Mouse (Mus musculus) CD4-positive, CD25-positive, alpha-beta regulatory T cell, adult 4 months (primary cell): ENCODE measurements around the gene Polr3b. TPM values are rescaled to one million over a fixed set of nuclear protein-coding genes. Genes with fewer than 3 reads are reported as not detected.

Experiments
- ATAC-seq: one replicate; pipeline ENCODE4 v1.8.0; 2017
- polyA plus RNA-seq, 2 experiments: library from polyadenylated mRNA; unstranded; fragments of 100-300 nt; shearing (Covaris generic); gene quantifications; one replicate each; pipeline ENCODE4 v1.2.1; 2017

Polr3b gene
- polyA plus RNA-seq, 2 experiments from 2014 or later = 21.8 to 28.6 TPM

GRCm38 (mm10) chr10:84772380-84773130 lies 150.5 kb downstream of the Polr3b start:
- no peak for ATAC-seq

- no peak for ATAC-seq
These were observed 151.8 kb downstream of the Polr3b start for GRCm38 (mm10) chr10:84773889-84774288.

DNA sequence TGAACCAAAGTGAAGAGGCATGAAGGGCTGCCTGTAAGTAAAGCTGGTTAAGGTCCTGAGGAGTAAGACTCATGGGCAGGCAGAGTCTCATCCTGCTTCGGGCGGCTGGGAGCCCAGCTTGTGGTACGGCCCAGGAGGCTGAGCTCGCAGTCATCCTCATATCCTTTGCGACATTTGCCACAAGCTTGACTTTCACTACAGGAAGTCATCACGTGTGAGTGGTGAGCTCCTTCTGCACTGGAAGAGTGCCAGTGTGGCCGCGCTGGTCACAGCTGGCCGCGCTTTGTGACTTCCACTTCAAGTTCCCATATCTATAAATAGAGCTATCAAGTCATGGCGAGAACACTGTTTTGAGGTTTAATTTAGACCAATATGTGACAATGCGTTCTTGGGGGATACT lies 152.5 kb downstream of the Polr3b start:
- ATAC-seq = peak; percentile 32

Other genes with a start within 250 kb of the Polr3b start
- not detected for gene Nuak1, start 181.7 kb upstream of the Polr3b start, polyA plus RNA-seq
- gene Ckap4, start 88.2 kb upstream of the Polr3b start, polyA plus RNA-seq = under 1 TPM; 0.20 to 0.23 TPM
- gene Tcp11l2, start 45.7 kb upstream of the Polr3b start, polyA plus RNA-seq = 100 to 1,000 TPM; 235 to 261 TPM
- not detected for gene Rfx4, start 133.8 kb downstream of the Polr3b start, polyA plus RNA-seq